Mouse (Mus musculus) midbrain, embryonic 16.5 days (tissue): ENCODE data around the gene Klf13. TPM values are rescaled to one million over a fixed set of nuclear protein-coding genes. Genes with fewer than 3 reads are reported as not detected.

Experiments
- ATAC-seq: fragments of 200-750 bp; cut with Nextera tagmentation; 2 replicates; pipeline ENCODE4 v1.8.0; 2017; ENCODE audit warnings: moderate TSS enrichment
- H3K27ac ChIP-seq: fragments of 300-500 bp; sonication (generic); 2 replicates; pipeline ENCODE4 v1.5.1; 2014; ENCODE audit warnings: mild to moderate bottlenecking, low read length, mixed read lengths
- H3K27me3 ChIP-seq: fragments of 300-500 bp; sonication (generic); 2 replicates; pipeline ENCODE4 v1.6.1; 2014; ENCODE audit warnings: low read depth, low read length, mixed read lengths; ENCODE audit not compliant: control insufficient read depth, insufficient read depth
- H3K36me3 ChIP-seq: fragments of 300-500 bp; sonication (generic); 2 replicates; pipeline ENCODE4 v1.6.1; 2014; ENCODE audit warnings: mild to moderate bottlenecking, low read length, moderate library complexity, mixed read lengths; ENCODE audit not compliant: control insufficient read depth, insufficient read depth
- H3K4me1 ChIP-seq: fragments of 300-500 bp; sonication (generic); 2 replicates; pipeline ENCODE4 v1.6.1; 2014; ENCODE audit warnings: mild to moderate bottlenecking, low read length, mixed read lengths; ENCODE audit not compliant: control insufficient read depth, insufficient read depth
- H3K4me2 ChIP-seq: fragments of 300-500 bp; sonication (generic); 2 replicates; pipeline ENCODE4 v1.6.1; 2014; ENCODE audit warnings: mild to moderate bottlenecking, low read length, mixed read lengths
- H3K4me3 ChIP-seq: fragments of 300-500 bp; sonication (generic); 2 replicates; pipeline ENCODE4 v1.5.1; 2014; ENCODE audit warnings: low read depth, mild to moderate bottlenecking, low read length, moderate library complexity, mixed read lengths
- H3K9ac ChIP-seq: fragments of 300-500 bp; sonication (generic); 2 replicates; pipeline ENCODE4 v1.6.1; 2014; ENCODE audit warnings: low read depth, low read length, mixed read lengths
- H3K9me3 ChIP-seq: fragments of 300-500 bp; sonication (generic); replicated peaks from 2 replicates; pipeline ENCODE4 v1.6.1; 2014; ENCODE audit warnings: mild to moderate bottlenecking, low read length, mixed read lengths; ENCODE audit not compliant: control insufficient read depth, poor library complexity, severe bottlenecking
- WGBS: fragments of 180-500 bp; shearing (Covaris S2); extraction: QIAGEN DNeasy Blood & Tissue Kit; methylation state at CpG from one replicate; pipeline ENCODE4 v1.1.7; 2014; 5-methylcytosine and 5-hydroxymethylcytosine counted together
- polyA plus RNA-seq: library from polyadenylated mRNA; unstranded; fragments of >200 nt; fragmentation: Nextera tagmentation; extraction: Ambion mirVana; gene quantifications from 2 replicates; pipeline ENCODE4 v1.2.1, GENCODE M21; 2015

The Klf13 gene
- polyA plus RNA-seq, 1 experiment from 2014 or later, result 21.6 TPM

DNA sequence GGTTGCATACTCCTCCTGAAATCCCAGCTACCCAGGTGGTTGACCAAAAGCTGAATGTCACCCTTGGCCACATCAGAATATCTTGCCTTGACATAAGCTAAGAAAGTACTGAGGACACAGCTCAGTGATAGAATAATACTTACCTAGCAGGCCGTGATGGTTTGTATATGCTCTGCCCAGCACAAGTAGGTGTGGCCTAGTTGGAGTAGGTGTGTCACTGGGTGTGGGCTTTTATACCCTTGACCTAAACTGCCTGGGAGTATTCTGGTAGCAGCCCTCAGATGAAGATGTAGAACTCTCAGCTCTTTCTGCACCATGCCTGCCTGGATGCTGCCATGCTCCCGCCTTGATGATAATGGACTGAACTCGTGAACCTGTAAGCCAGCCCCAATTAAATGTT lies 6.3 kb downstream of the Klf13 start:
- H3K4me3 ChIP-seq, result no peak overlapping the region
- ATAC-seq, result no peak
- no peak overlapping the region for H3K4me2 ChIP-seq
- H3K27ac ChIP-seq, result no peak overlapping the region
- H3K36me3 ChIP-seq, result no peaks in the 10 kb centered on the region
- H3K27me3 ChIP-seq, result no peaks in the 10 kb centered on the region
- no peak overlapping the region for H3K9ac ChIP-seq
- peaks cover 18% of the 10 kb centered on the region for H3K4me1 ChIP-seq
- no peaks in the 10 kb centered on the region for H3K9me3 ChIP-seq
- 92% methylated on average over 3 of the region's 3 CpGs for WGBS

DNA sequence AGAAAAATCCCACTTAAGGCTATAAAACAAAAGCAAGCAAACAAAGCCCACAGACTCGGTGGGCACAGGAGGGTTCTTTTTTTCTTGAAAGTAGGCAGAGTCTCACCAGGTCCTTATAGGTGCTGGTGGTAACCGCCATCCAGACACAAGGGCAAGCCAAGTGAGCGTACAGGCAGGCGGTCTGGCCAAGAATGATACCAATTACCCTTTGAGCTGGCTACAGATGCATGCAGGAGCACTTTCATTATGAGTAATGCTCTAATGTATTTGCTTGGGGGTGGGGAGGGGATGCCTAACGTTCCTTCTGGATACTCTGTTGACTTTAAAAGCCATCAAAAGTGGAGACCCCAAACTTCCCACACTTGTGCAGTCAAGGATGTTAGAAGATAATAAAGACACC lies 7.9 kb downstream of the Klf13 start:
- H3K27me3 ChIP-seq, result no peaks in the 10 kb centered on the region
- no peak for ATAC-seq
- H3K4me3 ChIP-seq, result no peak overlapping the region
- H3K9me3 ChIP-seq, result no peaks in the 10 kb centered on the region
- peaks cover 28% of the 10 kb centered on the region for H3K4me1 ChIP-seq
- 86% methylated on average over 5 of the region's 5 CpGs for WGBS
- no peak overlapping the region for H3K4me2 ChIP-seq
- H3K9ac ChIP-seq, result no peak overlapping the region
- no peaks in the 10 kb centered on the region for H3K36me3 ChIP-seq
- no peak overlapping the region for H3K27ac ChIP-seq

GRCm38 (mm10) chr7:63930132-63930531 lies 8.6 kb downstream of the Klf13 start:
- WGBS, result 96% methylated on average over 3 of the region's 3 CpGs
- H3K4me3 ChIP-seq, result no peak overlapping the region
- H3K4me1 ChIP-seq, result peaks cover 28% of the 10 kb centered on the region

DNA sequence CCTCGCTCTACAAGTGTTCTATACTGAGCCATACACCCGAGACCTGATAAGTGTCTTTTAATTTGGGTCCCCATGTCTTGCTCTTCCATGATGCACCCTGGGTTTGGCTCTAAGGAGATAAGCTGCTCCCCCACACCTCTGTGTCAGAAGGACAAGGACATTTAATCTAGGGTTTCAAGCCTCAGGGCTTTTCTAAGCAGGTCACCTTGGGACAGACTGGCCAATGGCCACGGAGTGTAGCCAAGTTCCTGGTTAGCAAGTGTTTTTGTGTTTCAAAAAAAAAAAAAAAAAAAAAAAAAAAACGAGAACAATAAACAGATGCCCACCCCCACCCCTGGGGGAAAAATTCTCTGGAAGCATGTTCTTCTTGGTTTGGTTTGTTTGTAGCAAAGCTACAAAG lies 9.6 kb downstream of the Klf13 start:
- 76% methylated on average over 4 of the region's 4 CpGs for WGBS
- Histone ChIP-seq H3K9ac (no peak overlapping the region), H3K27ac (no peak overlapping the region), H3K27me3 (no peaks in the 10 kb centered on the region), H3K4me3 (no peak overlapping the region), H3K4me2 (no peak overlapping the region), H3K9me3 (no peaks in the 10 kb centered on the region), H3K4me1 (peaks cover 28% of the 10 kb centered on the region), H3K36me3 (no peaks in the 10 kb centered on the region)
- no peak for ATAC-seq

More at GRCm38 (mm10) chr7:63930132-63930531, 8.6 kb downstream of the Klf13 start:
- H3K36me3 ChIP-seq, result no peaks in the 10 kb centered on the region
- H3K27me3 ChIP-seq, result no peaks in the 10 kb centered on the region
- no peak for ATAC-seq
- no peak overlapping the region for H3K4me2 ChIP-seq
- no peaks in the 10 kb centered on the region for H3K9me3 ChIP-seq
- no peak overlapping the region for H3K9ac ChIP-seq
- no peak overlapping the region for H3K27ac ChIP-seq

DNA sequence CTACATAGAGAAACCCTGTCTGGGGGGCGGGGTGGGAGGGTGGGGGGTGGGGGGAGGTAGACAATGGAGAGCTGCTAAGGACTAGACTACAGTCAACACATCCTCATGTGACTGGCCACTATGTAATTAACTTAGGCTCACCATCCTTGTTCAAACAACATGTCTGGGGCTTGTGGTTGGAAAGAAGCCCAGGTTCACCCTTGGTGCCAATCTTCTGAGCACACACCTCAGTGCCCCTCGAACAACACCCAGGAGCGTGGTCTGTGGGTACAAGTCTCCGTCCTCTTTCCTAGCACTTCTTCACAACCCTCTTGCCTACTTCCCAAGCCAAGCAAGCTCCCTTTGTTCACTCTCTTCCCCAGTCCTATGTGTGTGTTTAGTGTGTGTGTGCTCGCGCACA lies 11.6 kb downstream of the Klf13 start:
- 97% methylated on average over 6 of the region's 6 CpGs for WGBS
- Histone ChIP-seq H3K9me3 (no peaks in the 10 kb centered on the region), H3K4me1 (peaks cover 30% of the 10 kb centered on the region), H3K27me3 (no peaks in the 10 kb centered on the region), H3K4me2 (no peak overlapping the region), H3K4me3 (no peak overlapping the region), H3K27ac (no peak overlapping the region), H3K9ac (no peak overlapping the region), H3K36me3 (no peaks in the 10 kb centered on the region)
- no peak for ATAC-seq

DNA sequence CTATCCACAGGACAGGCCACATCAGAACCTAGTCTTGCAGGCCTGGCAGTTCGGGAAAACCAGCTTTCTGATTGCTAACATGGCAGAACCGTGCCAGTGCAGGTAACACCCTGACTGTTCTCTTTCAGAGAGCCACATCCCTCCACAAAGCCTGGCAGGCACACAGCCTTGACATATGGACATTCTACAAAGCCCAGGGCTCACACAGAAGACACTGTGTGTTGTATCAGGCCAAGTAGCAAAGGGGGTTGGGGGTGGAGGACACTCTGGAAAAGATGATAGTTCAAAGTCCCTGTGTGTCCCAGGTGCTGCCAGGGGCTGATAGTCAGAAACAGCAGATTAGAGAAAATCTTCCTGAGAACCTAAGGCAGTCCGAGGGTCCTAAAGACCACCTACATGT lies 12.2 kb downstream of the Klf13 start:
- Histone ChIP-seq H3K4me1 (peaks cover 30% of the 10 kb centered on the region), H3K4me3 (no peak overlapping the region), H3K4me2 (no peak overlapping the region), H3K27me3 (no peaks in the 10 kb centered on the region), H3K36me3 (no peaks in the 10 kb centered on the region), H3K9ac (no peak overlapping the region), H3K27ac (no peak overlapping the region), H3K9me3 (no peaks in the 10 kb centered on the region)
- WGBS, result 73% methylated on average over 3 of the region's 3 CpGs
- ATAC-seq, result no peak

GRCm38 (mm10) chr7:63925413-63926360 lies 13.0 kb downstream of the Klf13 start:
- Histone ChIP-seq H3K36me3 (no peaks in the 10 kb centered on the region), H3K4me3 (no peak overlapping the region), H3K9ac (no peak overlapping the region), H3K4me2 (no peak overlapping the region), H3K4me1 (peaks cover 30% of the 10 kb centered on the region), H3K9me3 (no peaks in the 10 kb centered on the region), H3K27me3 (no peaks in the 10 kb centered on the region), H3K27ac (no peak overlapping the region)
- WGBS, result 73% methylated on average over 14 of the region's 14 CpGs
- ATAC-seq, result peak; percentile 37; the same call in 1 of the 2 replicates

GRCm38 (mm10) chr7:63924747-63925412 lies 13.8 kb downstream of the Klf13 start:
- no peak for ATAC-seq

GRCm38 (mm10) chr7:63924151-63924550 lies 14.6 kb downstream of the Klf13 start:
- WGBS, result 68% methylated on average over 1 of the region's 1 CpGs
- H3K4me3 ChIP-seq, result no peak overlapping the region
- no peak overlapping the region for H3K9ac ChIP-seq
- no peaks in the 10 kb centered on the region for H3K36me3 ChIP-seq
- peaks cover 30% of the 10 kb centered on the region for H3K4me1 ChIP-seq
- ATAC-seq, result no peak
- no peaks in the 10 kb centered on the region for H3K9me3 ChIP-seq
- no peak overlapping the region for H3K4me2 ChIP-seq
- H3K27ac ChIP-seq, result peak overlapping the region; percentile 23; the same call in 1 of the 2 replicates
- no peaks in the 10 kb centered on the region for H3K27me3 ChIP-seq

More at GRCm38 (mm10) chr7:63924747-63925412, 13.8 kb downstream of the Klf13 start:
- Histone ChIP-seq H3K9ac (no peak overlapping the region), H3K4me2 (no peak overlapping the region), H3K4me3 (no peak overlapping the region), H3K27me3 (no peaks in the 10 kb centered on the region), H3K9me3 (no peaks in the 10 kb centered on the region), H3K27ac (peak overlapping the region; percentile 23; the same call in 1 of the 2 replicates), H3K4me1 (peaks cover 30% of the 10 kb centered on the region), H3K36me3 (no peaks in the 10 kb centered on the region)
- WGBS, result 52% methylated on average over 6 of the region's 6 CpGs
